Mouse (Mus musculus): ENCODE measurements at regions not wholly inside any gene's neighbourhood (a gene's known extent, or its start where the extent isn't known, plus 50 kb on each side); places are given as distances from the start of the nearest gene placed in this dataset.
A peak's percentile ranks its signal among the peaks of the same experiment; 100 is the strongest.

GRCm38 (mm10) chr2:74122937-74123336, 211.8 kb upstream of the Atp5g3 start:
- DNase-seq (ENCODE audit: low spot score) (no peak), ATAC-seq (ENCODE audit: low FRiP score) (no peak)
- Histone ChIP-seq H3K9ac (ENCODE audit: low read depth, low read length) (no peak overlapping the region), H3K9me3 (ENCODE audit: control insufficient read depth, low read length) (no peaks in the 10 kb centered on the region), H3K4me2 (replicated peaks; ENCODE audit: low read depth, low read length) (no peak overlapping the region), H3K27me3 (ENCODE audit: control insufficient read depth, insufficient read depth, low read length) (no peaks in the 10 kb centered on the region), H3K4me1 (replicated peaks; ENCODE audit: control insufficient read depth, insufficient read depth, low read length) (no peaks in the 10 kb centered on the region), H3K36me3 (ENCODE audit: control insufficient read depth, insufficient read depth, low read length) (no peaks in the 10 kb centered on the region), H3K4me3 (ENCODE audit: low read depth, low read length) (no peak overlapping the region), H3K27ac (ENCODE audit: low read depth, low read length) (no peak overlapping the region)
- 57% methylated on average over 2 of the region's 2 CpGs for WGBS

- WGBS = 29% methylated on average over 10 of the region's 10 CpGs
- 0 out of 2 replicates have a peak overlapping the region, but pooled peaks have one; percentile 4 for H3K9ac ChIP-seq (ENCODE audit: low read depth, low read length)
- no peaks in the 10 kb centered on the region for H3K36me3 ChIP-seq (ENCODE audit: control insufficient read depth, insufficient read depth, low read length)
- H3K9me3 ChIP-seq (ENCODE audit: control insufficient read depth, low read length) = no peaks in the 10 kb centered on the region
- DNase-seq (ENCODE audit: low spot score) (peak; percentile 59), ATAC-seq (ENCODE audit: low FRiP score) (peak; percentile 49)
- H3K4me3 ChIP-seq (ENCODE audit: low read depth, low read length) = no peak overlapping the region
- peak overlapping the region; percentile 76 for H3K27ac ChIP-seq (ENCODE audit: low read depth, low read length)
- H3K4me2 ChIP-seq (replicated peaks; ENCODE audit: low read depth, low read length) = no peak overlapping the region
- H3K27me3 ChIP-seq (ENCODE audit: control insufficient read depth, insufficient read depth, low read length) = no peaks in the 10 kb centered on the region
- H3K4me1 ChIP-seq (replicated peaks; ENCODE audit: control insufficient read depth, insufficient read depth, low read length) = no peaks in the 10 kb centered on the region
Measured at GRCm38 (mm10) chr2:74120051-74120450, 208.9 kb upstream of the Atp5g3 start.

- Histone ChIP-seq H3K9me3 (ENCODE audit: control insufficient read depth, low read length) (no peaks in the 10 kb centered on the region), H3K4me3 (ENCODE audit: low read depth, low read length) (no peak overlapping the region), H3K4me1 (replicated peaks; ENCODE audit: control insufficient read depth, insufficient read depth, low read length) (no peaks in the 10 kb centered on the region), H3K36me3 (ENCODE audit: control insufficient read depth, insufficient read depth, low read length) (no peaks in the 10 kb centered on the region), H3K27me3 (ENCODE audit: control insufficient read depth, insufficient read depth, low read length) (no peaks in the 10 kb centered on the region), H3K27ac (ENCODE audit: low read depth, low read length) (peak overlapping the region; percentile 76), H3K4me2 (replicated peaks; ENCODE audit: low read depth, low read length) (no peak overlapping the region), H3K9ac (ENCODE audit: low read depth, low read length) (no peak overlapping the region)
- ATAC-seq (ENCODE audit: low FRiP score) = peak; percentile 83
- WGBS = 38% methylated on average over 17 of the region's 17 CpGs
- peak; percentile 55 for DNase-seq (ENCODE audit: low spot score)
Measured at GRCm38 (mm10) chr2:74119167-74119937, 208.2 kb upstream of the Atp5g3 start.

- no peak for ATAC-seq (ENCODE audit: low FRiP score)
- no peaks in the 10 kb centered on the region for H3K4me1 ChIP-seq (replicated peaks; ENCODE audit: control insufficient read depth, insufficient read depth, low read length)
- H3K27ac ChIP-seq (ENCODE audit: low read depth, low read length) = no peak overlapping the region
- no peaks in the 10 kb centered on the region for H3K36me3 ChIP-seq (ENCODE audit: control insufficient read depth, insufficient read depth, low read length)
- WGBS = 85% methylated on average over 4 of the region's 4 CpGs
- no peak overlapping the region for H3K4me3 ChIP-seq (ENCODE audit: low read depth, low read length)
- H3K9me3 ChIP-seq (ENCODE audit: control insufficient read depth, low read length) = no peaks in the 10 kb centered on the region
- H3K9ac ChIP-seq (ENCODE audit: low read depth, low read length) = no peak overlapping the region
- DNase-seq (ENCODE audit: low spot score) = no peak
- no peaks in the 10 kb centered on the region for H3K27me3 ChIP-seq (ENCODE audit: control insufficient read depth, insufficient read depth, low read length)
- H3K4me2 ChIP-seq (replicated peaks; ENCODE audit: low read depth, low read length) = no peak overlapping the region
Measured at GRCm38 (mm10) chr2:74106472-74106871, 195.3 kb upstream of the Atp5g3 start.

- Histone ChIP-seq H3K9me3 (ENCODE audit: control insufficient read depth, low read length) (no peaks in the 10 kb centered on the region), H3K27me3 (ENCODE audit: control insufficient read depth, insufficient read depth, low read length) (no peaks in the 10 kb centered on the region), H3K4me1 (replicated peaks; ENCODE audit: control insufficient read depth, insufficient read depth, low read length) (no peaks in the 10 kb centered on the region), H3K4me3 (ENCODE audit: low read depth, low read length) (no peak overlapping the region), H3K9ac (ENCODE audit: low read depth, low read length) (no peak overlapping the region), H3K4me2 (replicated peaks; ENCODE audit: low read depth, low read length) (no peak overlapping the region), H3K27ac (ENCODE audit: low read depth, low read length) (no peak overlapping the region), H3K36me3 (ENCODE audit: control insufficient read depth, insufficient read depth, low read length) (no peaks in the 10 kb centered on the region)
- ATAC-seq (ENCODE audit: low FRiP score) = no peak
- WGBS = 85% methylated on average over 9 of the region's 9 CpGs
- DNase-seq (ENCODE audit: low spot score) = no peak
Measured at GRCm38 (mm10) chr2:74099671-74100372, 188.7 kb upstream of the Atp5g3 start.

GRCm38 (mm10) chr2:74096809-74097208, 185.7 kb upstream of the Atp5g3 start:
- Histone ChIP-seq H3K9me3 (ENCODE audit: control insufficient read depth, low read length) (no peaks in the 10 kb centered on the region), H3K9ac (ENCODE audit: low read depth, low read length) (no peak overlapping the region), H3K36me3 (ENCODE audit: control insufficient read depth, insufficient read depth, low read length) (no peaks in the 10 kb centered on the region), H3K27ac (ENCODE audit: low read depth, low read length) (no peak overlapping the region), H3K4me2 (replicated peaks; ENCODE audit: low read depth, low read length) (no peak overlapping the region), H3K4me3 (ENCODE audit: low read depth, low read length) (no peak overlapping the region), H3K4me1 (replicated peaks; ENCODE audit: control insufficient read depth, insufficient read depth, low read length) (no peaks in the 10 kb centered on the region), H3K27me3 (ENCODE audit: control insufficient read depth, insufficient read depth, low read length) (no peaks in the 10 kb centered on the region)
- no peak for ATAC-seq (ENCODE audit: low FRiP score)
- WGBS = 77% methylated on average over 2 of the region's 2 CpGs
- DNase-seq (ENCODE audit: low spot score) = no peak

GRCm38 (mm10) chr2:74093494-74093893, 182.4 kb upstream of the Atp5g3 start:
- DNase-seq (ENCODE audit: low spot score) (no peak), ATAC-seq (ENCODE audit: low FRiP score) (no peak)
- Histone ChIP-seq H3K27me3 (ENCODE audit: control insufficient read depth, insufficient read depth, low read length) (no peaks in the 10 kb centered on the region), H3K36me3 (ENCODE audit: control insufficient read depth, insufficient read depth, low read length) (no peaks in the 10 kb centered on the region), H3K27ac (ENCODE audit: low read depth, low read length) (no peak overlapping the region), H3K4me3 (ENCODE audit: low read depth, low read length) (no peak overlapping the region), H3K4me2 (replicated peaks; ENCODE audit: low read depth, low read length) (no peak overlapping the region), H3K9me3 (ENCODE audit: control insufficient read depth, low read length) (no peaks in the 10 kb centered on the region), H3K4me1 (replicated peaks; ENCODE audit: control insufficient read depth, insufficient read depth, low read length) (no peaks in the 10 kb centered on the region), H3K9ac (ENCODE audit: low read depth, low read length) (no peak overlapping the region)
- 85% methylated on average over 7 of the region's 7 CpGs for WGBS

GRCm38 (mm10) chr2:74087375-74087774, 176.2 kb upstream of the Atp5g3 start:
- 78% methylated on average over 3 of the region's 3 CpGs for WGBS
- Histone ChIP-seq H3K9me3 (ENCODE audit: control insufficient read depth, low read length) (no peaks in the 10 kb centered on the region), H3K36me3 (ENCODE audit: control insufficient read depth, insufficient read depth, low read length) (no peaks in the 10 kb centered on the region), H3K9ac (ENCODE audit: low read depth, low read length) (no peak overlapping the region), H3K4me2 (replicated peaks; ENCODE audit: low read depth, low read length) (no peak overlapping the region), H3K4me3 (ENCODE audit: low read depth, low read length) (no peak overlapping the region), H3K4me1 (replicated peaks; ENCODE audit: control insufficient read depth, insufficient read depth, low read length) (no peaks in the 10 kb centered on the region), H3K27me3 (ENCODE audit: control insufficient read depth, insufficient read depth, low read length) (no peaks in the 10 kb centered on the region), H3K27ac (ENCODE audit: low read depth, low read length) (no peak overlapping the region)
- no peak for ATAC-seq (ENCODE audit: low FRiP score)
- DNase-seq (ENCODE audit: low spot score) = no peak

- Histone ChIP-seq H3K4me3 (ENCODE audit: low read depth, low read length) (no peak overlapping the region), H3K9me3 (ENCODE audit: control insufficient read depth, low read length) (no peaks in the 10 kb centered on the region), H3K9ac (ENCODE audit: low read depth, low read length) (no peak overlapping the region), H3K27me3 (ENCODE audit: control insufficient read depth, insufficient read depth, low read length) (no peaks in the 10 kb centered on the region), H3K27ac (ENCODE audit: low read depth, low read length) (no peak overlapping the region), H3K36me3 (ENCODE audit: control insufficient read depth, insufficient read depth, low read length) (no peaks in the 10 kb centered on the region), H3K4me1 (replicated peaks; ENCODE audit: control insufficient read depth, insufficient read depth, low read length) (no peaks in the 10 kb centered on the region), H3K4me2 (replicated peaks; ENCODE audit: low read depth, low read length) (no peak overlapping the region)
- WGBS = 89% methylated on average over 6 of the region's 6 CpGs
- ATAC-seq (ENCODE audit: low FRiP score) (no peak), DNase-seq (ENCODE audit: low spot score) (no peak)
Measured at GRCm38 (mm10) chr2:74084971-74085370, 173.8 kb upstream of the Atp5g3 start.
